Mouse (Mus musculus) erythroblast, embryonic 14.5 days (primary cell): ENCODE data around the gene Spef1.

Source experiments
- GATA1 ChIP-seq: IDR thresholded peaks from 2 replicates; pipeline ENCODE4 v1.6.1; 2012; ENCODE audit warnings: low read length, inconsistent platforms, mixed read lengths
- TAL1 ChIP-seq: IDR thresholded peaks from 3 replicates; pipeline ENCODE4 v1.6.1; 2012; ENCODE audit warnings: low read length, inconsistent platforms, mixed read lengths

- TF ChIP-seq TAL1: no peak
- no peak for TF ChIP-seq GATA1
These were observed 32.9 kb upstream of the Spef1 start for GRCm38 (mm10) chr2:131220030-131220429.
